Mouse (Mus musculus): ENCODE results near the gene Sdhc.

DNA sequence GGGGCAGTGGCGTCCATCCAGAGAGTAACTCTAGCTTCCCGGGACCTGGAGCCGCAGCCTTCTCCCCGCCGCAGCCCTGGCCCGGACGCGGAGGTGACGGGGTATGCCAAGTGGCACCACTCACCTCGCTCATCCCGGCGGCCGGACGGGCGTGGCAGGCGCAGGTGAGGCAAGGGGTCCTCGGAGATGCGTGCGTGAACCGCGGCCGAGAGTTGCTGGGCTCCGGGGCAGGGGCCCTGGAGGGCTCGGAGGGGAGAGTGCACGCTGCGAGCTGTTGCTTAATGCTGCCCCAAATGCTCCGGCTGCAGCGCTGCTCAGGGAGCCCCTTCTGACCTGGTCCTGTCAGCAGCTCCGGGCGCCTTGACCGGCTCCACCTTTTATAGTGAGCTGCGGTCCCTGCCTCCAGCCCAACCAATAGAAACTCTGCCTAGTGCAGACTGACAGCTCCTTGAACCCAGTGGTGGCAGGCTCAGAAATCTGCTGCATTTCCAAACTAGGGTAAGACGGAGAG lies 45.5 kb upstream of the Sdhc start, which contains the start of gene Pcp4l1:
- no peak for TF ChIP-seq CTCF (IDR thresholded peaks at IDR 0.05; ENCODE audit: low read depth, low read length)
- TF ChIP-seq GATA1 (IDR thresholded peaks at IDR 0.05; ENCODE audit: borderline replicate concordance, low read length): no peak

Measured in G1E (cell line).